Mouse (Mus musculus): ENCODE data around the gene Slc12a7. TPM values are rescaled to one million over a fixed set of nuclear protein-coding genes. Genes with fewer than 3 reads are reported as not detected.

Gene Slc12a7
- polyA plus RNA-seq, 1 experiment from 2014 or later: 31.6 TPM

DNA sequence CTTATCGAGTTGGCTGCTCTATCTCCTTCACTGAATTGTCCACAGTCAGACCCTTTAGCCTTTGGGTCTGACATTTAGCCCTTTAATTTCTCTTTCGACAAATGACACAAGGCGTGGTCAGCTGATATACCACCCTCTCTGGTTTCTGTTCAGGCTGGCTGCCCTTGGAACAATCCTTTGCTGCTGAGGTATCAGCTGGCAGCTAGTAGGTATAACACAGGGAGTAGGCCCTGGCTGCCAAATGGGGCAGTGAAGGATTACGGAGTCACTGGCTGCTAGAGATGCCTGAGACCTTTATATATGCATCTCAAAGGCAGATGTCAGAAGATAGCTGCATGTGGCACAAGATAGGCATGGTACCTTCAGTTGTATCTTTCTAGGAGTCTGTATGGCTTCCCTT is 42.9 kb downstream of the Slc12a7 start:
- no peak overlapping the region for H3K4me3 ChIP-seq
- no peaks in the 10 kb centered on the region for H3K9me3 ChIP-seq
- H3K27me3 ChIP-seq (replicated peaks): no peaks in the 10 kb centered on the region
- H3K36me3 ChIP-seq: peaks cover 10% of the 10 kb centered on the region; the same call in 1 of the 2 replicates
- no peak for ATAC-seq (ENCODE audit: extremely low read depth, insufficient number of reproducible peaks, low FRiP score, low TSS enrichment)
- no peak overlapping the region for H3K27ac ChIP-seq (replicated peaks)
- no peak overlapping the region for H3K4me2 ChIP-seq
- 49% methylated on average over 4 of the region's 4 CpGs for WGBS
- H3K9ac ChIP-seq: no peak overlapping the region
- H3K4me1 ChIP-seq: peaks cover 76% of the 10 kb centered on the region

DNA sequence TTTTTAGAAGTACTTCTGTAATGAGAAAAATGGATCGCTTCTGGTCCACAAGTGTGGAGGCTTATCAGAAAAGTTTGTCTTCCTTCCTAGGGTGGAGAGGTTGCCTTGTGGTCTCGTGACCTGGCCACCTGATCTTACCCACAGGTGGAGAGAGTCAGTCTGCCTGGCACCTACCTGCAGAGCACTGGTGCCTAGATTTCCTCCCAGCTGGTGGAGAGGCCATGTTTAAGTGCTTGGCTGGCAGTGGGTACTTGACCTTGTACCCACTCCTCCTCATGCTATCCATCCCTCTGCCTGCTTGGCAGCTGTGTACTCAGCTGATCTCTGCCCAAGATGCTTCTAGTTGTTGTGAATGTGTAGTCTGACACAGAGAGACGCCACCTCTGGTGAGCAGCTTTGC is 44.7 kb downstream of the Slc12a7 start:
- Histone ChIP-seq H3K27me3 (replicated peaks) (no peaks in the 10 kb centered on the region), H3K9ac (no peak overlapping the region), H3K36me3 (peaks cover 12% of the 10 kb centered on the region; the same call in 1 of the 2 replicates), H3K4me2 (no peak overlapping the region), H3K9me3 (no peaks in the 10 kb centered on the region), H3K4me3 (no peak overlapping the region), H3K27ac (replicated peaks) (no peak overlapping the region), H3K4me1 (peaks cover 70% of the 10 kb centered on the region)
- no peak for ATAC-seq (ENCODE audit: extremely low read depth, insufficient number of reproducible peaks, low FRiP score, low TSS enrichment)
- WGBS: 86% methylated on average over 3 of the region's 3 CpGs

DNA sequence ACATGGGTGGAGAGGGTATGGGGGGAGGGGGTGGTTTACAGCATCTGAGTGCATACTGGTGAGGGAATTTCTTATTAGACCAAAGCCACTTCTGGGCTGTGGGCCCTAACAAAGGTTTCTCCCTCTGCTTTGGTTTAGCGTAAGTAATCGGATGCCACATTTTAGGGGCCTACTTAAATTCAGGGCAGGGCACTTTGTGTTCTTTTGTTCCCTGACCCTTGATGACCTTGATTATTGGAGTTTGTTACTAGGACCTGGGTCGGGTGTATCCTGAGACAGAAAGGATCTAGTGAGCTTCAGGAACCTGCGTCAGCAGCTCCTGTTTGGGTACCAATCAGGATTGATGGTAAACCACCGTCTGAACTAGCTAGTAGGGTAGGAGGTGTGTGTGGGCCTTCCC is 49.6 kb downstream of the Slc12a7 start:
- Histone ChIP-seq H3K4me3 (no peak overlapping the region), H3K9me3 (no peaks in the 10 kb centered on the region), H3K27me3 (replicated peaks) (no peaks in the 10 kb centered on the region), H3K9ac (no peak overlapping the region), H3K27ac (replicated peaks) (no peak overlapping the region), H3K36me3 (peaks cover 51% of the 10 kb centered on the region), H3K4me2 (no peak overlapping the region), H3K4me1 (peaks cover 29% of the 10 kb centered on the region)
- WGBS: 77% methylated on average over 5 of the region's 5 CpGs
- ATAC-seq (ENCODE audit: extremely low read depth, insufficient number of reproducible peaks, low FRiP score, low TSS enrichment): no peak

DNA sequence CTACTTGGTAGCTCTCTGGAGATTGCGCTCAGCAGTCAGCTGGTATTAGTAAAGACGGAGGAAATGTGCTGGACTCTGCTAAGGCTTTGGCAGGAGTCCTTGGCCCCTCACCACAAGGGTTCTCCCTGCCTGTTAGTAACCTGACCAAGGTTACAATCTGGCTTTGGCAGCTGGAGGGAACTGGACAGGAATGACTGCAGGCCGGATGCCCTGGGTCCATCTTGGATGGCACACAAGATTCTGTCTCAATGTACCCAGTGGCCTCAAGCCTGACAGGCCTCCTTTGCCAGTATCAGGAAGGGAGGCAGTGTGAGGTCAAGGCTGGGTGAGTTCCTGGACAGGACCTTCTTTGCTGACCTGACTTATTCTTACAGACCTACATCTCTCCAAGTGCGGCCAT is 59.3 kb downstream of the Slc12a7 start:
- Histone ChIP-seq H3K4me3 (no peak overlapping the region), H3K27ac (replicated peaks) (no peak overlapping the region), H3K27me3 (replicated peaks) (no peaks in the 10 kb centered on the region), H3K9me3 (no peaks in the 10 kb centered on the region), H3K36me3 (peaks cover 99% of the 10 kb centered on the region), H3K4me2 (no peak overlapping the region), H3K4me1 (no peaks in the 10 kb centered on the region), H3K9ac (no peak overlapping the region)
- WGBS: 94% methylated on average over 4 of the region's 4 CpGs
- no peak for ATAC-seq (ENCODE audit: extremely low read depth, insufficient number of reproducible peaks, low FRiP score, low TSS enrichment)

DNA sequence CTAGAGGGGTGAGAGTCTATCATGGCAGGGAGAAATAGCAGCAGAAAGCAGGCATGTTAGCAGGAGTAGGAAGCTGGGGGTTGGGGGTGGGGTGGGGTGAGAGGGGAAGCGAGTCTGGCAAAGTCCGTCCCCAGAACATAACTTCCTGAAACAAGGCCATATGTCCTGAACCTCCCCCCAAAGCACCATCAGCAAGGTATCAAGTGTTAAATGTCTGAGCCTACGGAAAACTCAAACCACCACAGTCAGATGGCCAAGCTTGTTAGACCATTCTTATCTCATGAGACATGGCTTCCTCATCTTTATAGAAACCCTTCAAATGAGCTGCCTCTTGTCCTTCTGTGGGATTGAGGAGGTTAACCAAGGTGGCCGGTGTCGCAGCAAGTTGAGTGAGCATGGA is 60.3 kb downstream of the Slc12a7 start:
- Histone ChIP-seq H3K27ac (replicated peaks) (no peak overlapping the region), H3K4me3 (no peak overlapping the region), H3K4me2 (no peak overlapping the region), H3K27me3 (replicated peaks) (no peaks in the 10 kb centered on the region), H3K9me3 (no peaks in the 10 kb centered on the region), H3K4me1 (no peaks in the 10 kb centered on the region), H3K9ac (no peak overlapping the region), H3K36me3 (peaks cover 99% of the 10 kb centered on the region)
- ATAC-seq (ENCODE audit: extremely low read depth, insufficient number of reproducible peaks, low FRiP score, low TSS enrichment): no peak
- WGBS: 81% methylated on average over 5 of the region's 5 CpGs

- Histone ChIP-seq H3K36me3 (peaks cover 96% of the 10 kb centered on the region), H3K4me1 (peaks cover 15% of the 10 kb centered on the region), H3K27ac (replicated peaks) (0 out of 2 replicates have a peak overlapping the region, but pooled peaks have one; percentile 1), H3K4me2 (no peak overlapping the region), H3K4me3 (no peak overlapping the region), H3K27me3 (replicated peaks) (no peaks in the 10 kb centered on the region), H3K9me3 (no peaks in the 10 kb centered on the region), H3K9ac (no peak overlapping the region)
- no peak for ATAC-seq (ENCODE audit: extremely low read depth, insufficient number of reproducible peaks, low FRiP score, low TSS enrichment)
- 83% methylated on average over 5 of the region's 5 CpGs for WGBS
These were observed 66.2 kb downstream of the Slc12a7 start for GRCm38 (mm10) chr13:73799110-73799509.

DNA sequence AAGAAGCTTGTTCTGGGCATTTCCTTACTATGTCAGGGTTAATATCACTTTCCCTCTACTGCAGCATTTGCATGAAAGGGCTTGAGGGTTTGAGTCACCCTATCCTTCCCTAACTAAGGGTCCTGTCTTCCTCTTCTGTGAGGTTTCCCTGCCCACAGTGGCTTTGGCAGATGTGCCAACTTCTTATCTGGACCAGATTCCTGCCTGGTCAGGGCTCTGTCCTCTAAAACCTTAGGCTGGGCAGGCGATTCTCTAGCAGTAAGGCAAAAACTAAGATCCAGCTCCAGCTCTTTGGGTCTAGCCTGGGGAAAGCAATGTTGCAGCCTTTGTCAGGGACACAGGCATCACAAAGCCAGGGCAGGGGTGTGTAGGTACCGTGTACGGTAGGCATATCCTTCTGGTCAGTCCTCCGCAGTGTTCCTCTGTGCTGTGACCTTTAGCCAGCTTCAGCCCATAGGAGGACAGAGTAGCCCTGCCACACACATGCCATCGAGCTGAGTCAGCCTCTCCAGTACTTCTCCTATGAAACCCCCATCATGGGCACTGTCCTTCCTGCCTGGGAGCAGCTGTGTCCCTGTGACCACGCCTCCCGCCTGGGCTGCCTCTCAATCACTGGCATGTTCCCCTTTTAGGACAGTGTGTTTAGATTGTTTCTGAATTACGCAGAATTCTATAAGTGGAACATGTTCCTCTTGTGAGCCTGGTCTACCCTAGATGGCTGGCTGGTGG is 70.7 kb downstream of the Slc12a7 start:
- Histone ChIP-seq H3K9ac (peak overlapping the region; percentile 60), H3K4me2 (peak overlapping the region; percentile 11; the same call in 1 of the 2 replicates), H3K27ac (replicated peaks) (peak overlapping the region; percentile 97), H3K27me3 (replicated peaks) (no peaks in the 10 kb centered on the region), H3K9me3 (no peaks in the 10 kb centered on the region), H3K36me3 (peaks cover 93% of the 10 kb centered on the region), H3K4me1 (peaks cover 27% of the 10 kb centered on the region), H3K4me3 (no peak overlapping the region)
- 39% methylated on average over 8 of the region's 8 CpGs for WGBS
- peak; percentile 81 for ATAC-seq (ENCODE audit: extremely low read depth, insufficient number of reproducible peaks, low FRiP score, low TSS enrichment)

DNA sequence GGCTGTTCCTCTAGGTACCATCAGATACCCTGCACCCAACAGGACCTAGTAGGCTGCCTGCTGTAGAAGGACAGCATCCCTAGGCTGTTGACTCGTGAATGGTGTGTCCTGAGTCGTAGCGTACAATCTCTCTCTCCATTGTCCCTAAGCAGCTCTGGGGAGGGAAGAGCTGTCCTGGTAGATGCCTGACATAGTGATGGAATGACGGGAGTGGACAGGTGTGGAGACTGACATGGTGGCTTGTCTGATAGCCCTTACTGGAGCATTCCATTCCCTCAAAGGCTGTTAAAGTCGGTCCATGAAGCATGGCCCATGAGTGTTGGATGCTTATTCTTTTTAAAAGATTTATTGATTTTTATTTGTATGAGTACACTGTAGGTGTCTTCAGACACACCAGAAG is 72.0 kb downstream of the Slc12a7 start:
- 86% methylated on average over 5 of the region's 5 CpGs for WGBS
- H3K27me3 ChIP-seq (replicated peaks): no peaks in the 10 kb centered on the region
- H3K4me2 ChIP-seq: no peak overlapping the region
- H3K27ac ChIP-seq (replicated peaks): peak overlapping the region; percentile 97
- peaks cover 93% of the 10 kb centered on the region for H3K36me3 ChIP-seq
- no peak for ATAC-seq (ENCODE audit: extremely low read depth, insufficient number of reproducible peaks, low FRiP score, low TSS enrichment)
- H3K9ac ChIP-seq: no peak overlapping the region
- peaks cover 27% of the 10 kb centered on the region for H3K4me1 ChIP-seq
- H3K9me3 ChIP-seq: no peaks in the 10 kb centered on the region
- no peak overlapping the region for H3K4me3 ChIP-seq

DNA sequence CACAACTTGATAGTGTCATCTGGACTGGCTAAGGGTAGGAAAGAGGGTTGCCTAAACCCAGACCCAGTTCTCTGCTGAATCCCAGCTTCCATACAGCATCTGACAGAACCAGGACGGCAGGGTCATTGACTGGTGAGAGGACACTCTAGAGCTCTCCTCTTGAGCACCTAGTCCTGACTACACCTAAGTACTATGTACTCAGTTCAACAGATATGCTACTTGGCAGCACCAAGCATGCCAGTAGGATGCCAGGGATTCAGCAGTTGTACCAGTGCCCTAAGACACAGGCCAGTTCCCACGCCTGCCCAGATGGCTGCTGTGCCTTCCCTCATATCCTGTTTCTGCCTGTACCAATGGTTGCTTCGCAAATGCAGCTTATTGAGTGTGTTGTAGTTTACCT is 80.0 kb downstream of the Slc12a7 start:
- no peak for ATAC-seq (ENCODE audit: extremely low read depth, insufficient number of reproducible peaks, low FRiP score, low TSS enrichment)
- H3K27me3 ChIP-seq (replicated peaks): no peaks in the 10 kb centered on the region
- no peaks in the 10 kb centered on the region for H3K9me3 ChIP-seq
- no peaks in the 10 kb centered on the region; the same call in 1 of the 2 replicates for H3K4me1 ChIP-seq
- 87% methylated on average over 3 of the region's 3 CpGs for WGBS
- no peak overlapping the region for H3K4me2 ChIP-seq
- H3K36me3 ChIP-seq: peaks cover 91% of the 10 kb centered on the region
- no peak overlapping the region for H3K4me3 ChIP-seq
- no peak overlapping the region for H3K27ac ChIP-seq (replicated peaks)
- no peak overlapping the region for H3K9ac ChIP-seq

- peaks cover 79% of the 10 kb centered on the region for H3K36me3 ChIP-seq
- H3K9me3 ChIP-seq: no peaks in the 10 kb centered on the region
- ATAC-seq (ENCODE audit: extremely low read depth, insufficient number of reproducible peaks, low FRiP score, low TSS enrichment): no peak
- H3K27me3 ChIP-seq (replicated peaks): no peaks in the 10 kb centered on the region
- no peak overlapping the region for H3K4me3 ChIP-seq
- no peaks in the 10 kb centered on the region; the same call in 1 of the 2 replicates for H3K4me1 ChIP-seq
- H3K4me2 ChIP-seq: no peak overlapping the region
- WGBS: 87% methylated on average over 7 of the region's 7 CpGs
- H3K9ac ChIP-seq: no peak overlapping the region
- H3K27ac ChIP-seq (replicated peaks): no peak overlapping the region
These were observed 81.3 kb downstream of the Slc12a7 start for GRCm38 (mm10) chr13:73814181-73814580.

GRCm38 (mm10) chr13:73816338-73816737 is 83.4 kb downstream of the Slc12a7 start:
- WGBS: 81% methylated on average over 6 of the region's 6 CpGs
- H3K4me2 ChIP-seq: no peak overlapping the region

DNA sequence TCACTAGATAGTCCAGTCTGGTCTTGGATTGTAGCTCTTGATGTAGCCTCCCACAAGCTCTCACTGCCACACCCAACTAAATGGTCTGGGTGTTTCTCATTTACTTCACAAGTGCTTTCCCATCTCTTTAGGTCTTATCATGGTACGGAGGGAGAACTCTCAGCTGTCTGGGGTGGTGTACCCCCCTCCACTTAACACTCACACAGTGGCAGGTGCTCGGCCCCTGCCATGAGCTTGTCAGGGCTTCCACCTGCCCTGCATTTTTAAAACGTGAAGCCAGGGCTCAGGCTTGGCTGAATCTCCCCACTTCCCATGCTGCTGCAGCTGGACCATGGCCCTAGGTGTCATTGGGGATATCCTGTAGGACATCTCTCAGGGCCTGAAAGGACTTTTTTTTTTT is 86.0 kb downstream of the Slc12a7 start:
- ATAC-seq (ENCODE audit: extremely low read depth, insufficient number of reproducible peaks, low FRiP score, low TSS enrichment): no peak
- H3K9ac ChIP-seq: no peak overlapping the region
- no peaks in the 10 kb centered on the region for H3K27me3 ChIP-seq (replicated peaks)
- WGBS: 58% methylated on average over 3 of the region's 3 CpGs
- no peak overlapping the region for H3K27ac ChIP-seq (replicated peaks)
- no peaks in the 10 kb centered on the region for H3K9me3 ChIP-seq
- H3K36me3 ChIP-seq: peaks cover 36% of the 10 kb centered on the region
- no peak overlapping the region for H3K4me3 ChIP-seq
- H3K4me2 ChIP-seq: no peak overlapping the region
- H3K4me1 ChIP-seq: no peaks in the 10 kb centered on the region; the same call in 1 of the 2 replicates

More at GRCm38 (mm10) chr13:73816338-73816737, 83.4 kb downstream of the Slc12a7 start:
- Histone ChIP-seq H3K27ac (replicated peaks) (no peak overlapping the region), H3K36me3 (peaks cover 62% of the 10 kb centered on the region), H3K9ac (no peak overlapping the region), H3K4me3 (no peak overlapping the region), H3K9me3 (no peaks in the 10 kb centered on the region), H3K4me1 (no peaks in the 10 kb centered on the region; the same call in 1 of the 2 replicates), H3K27me3 (replicated peaks) (no peaks in the 10 kb centered on the region)
- no peak for ATAC-seq (ENCODE audit: extremely low read depth, insufficient number of reproducible peaks, low FRiP score, low TSS enrichment)

Measured in heart, embryonic 13.5 days (tissue).